Mouse (Mus musculus) layer of hippocampus, postnatal 10 days (tissue): ENCODE data around the gene Vmn2r89. TPM values are rescaled to one million over a fixed set of nuclear protein-coding genes. Genes with fewer than 3 reads are reported as not detected.

Source experiments
- total RNA-seq, 2 experiments: library from RNA; stranded (reverse); gene quantifications; 2 replicates each; pipeline ENCODE4 v1.2.3; 2021

Vmn2r89 gene
- total RNA-seq, 2 experiments from 2014 or later = not detected

Other genes with a start within 250 kb of the Vmn2r89 start
- gene Ear14, start 248.5 kb upstream of the Vmn2r89 start, total RNA-seq = not detected
- gene Rnase2a, start 195.7 kb upstream of the Vmn2r89 start, total RNA-seq = not detected
- gene Gm7247, start 90.1 kb upstream of the Vmn2r89 start, total RNA-seq = not detected
- not detected for gene Vmn2r88, start 41.0 kb upstream of the Vmn2r89 start, total RNA-seq
- gene Gm5622, start 100.9 kb downstream of the Vmn2r89 start, total RNA-seq = under 1 TPM in 1 of 2 experiments, not detected in 1; 0.20 TPM
- gene Gm17175, start 122.2 kb downstream of the Vmn2r89 start, total RNA-seq = not detected
- gene Gm17174, start 140.3 kb downstream of the Vmn2r89 start, total RNA-seq = not detected
- gene Gm17078, start 159.5 kb downstream of the Vmn2r89 start, total RNA-seq = not detected
- not detected for gene Gm4181, start 183.8 kb downstream of the Vmn2r89 start, total RNA-seq
- gene Gm17079, start 243.6 kb downstream of the Vmn2r89 start, total RNA-seq = not detected